Mouse (Mus musculus) midbrain, postnatal 0 days (tissue): Measurements from ENCODE around the gene Mast4. TPM values are rescaled to one million over a fixed set of nuclear protein-coding genes. Genes with fewer than 3 reads are reported as not detected.
A peak's percentile ranks its signal among the peaks of the same experiment; 100 is the strongest.

Experiments used
- ATAC-seq: fragments of 200-750 bp; cut with Nextera tagmentation; 2 replicates; pipeline ENCODE4 v1.8.0; 2017; ENCODE audit warnings: moderate number of reproducible peaks, mild to moderate bottlenecking, moderate TSS enrichment, moderate library complexity; ENCODE audit not compliant: low FRiP score
- DNase-seq: peaks from one replicate; pipeline ENCODE4 v3.0.0-alpha.2; 2015; ENCODE audit warnings: low spot score
- H3K27ac ChIP-seq: fragments of 300-500 bp; sonication (generic); 2 replicates; pipeline ENCODE4 v1.5.1; 2014; ENCODE audit warnings: low read depth, mild to moderate bottlenecking, low read length, mixed read lengths
- H3K27me3 ChIP-seq: fragments of 300-500 bp; sonication (generic); 2 replicates; pipeline ENCODE4 v1.6.1; 2014; ENCODE audit warnings: low read length, control low read depth, mixed read lengths; ENCODE audit not compliant: insufficient read depth
- H3K36me3 ChIP-seq: fragments of 300-500 bp; sonication (generic); 2 replicates; pipeline ENCODE4 v1.6.1; 2014; ENCODE audit warnings: low read length, control low read depth, mixed read lengths; ENCODE audit not compliant: insufficient read depth
- H3K4me1 ChIP-seq: fragments of 300-500 bp; sonication (generic); 2 replicates; pipeline ENCODE4 v1.6.1; 2014; ENCODE audit warnings: mild to moderate bottlenecking, control low read depth, antibody characterized with exemption, low read length, mixed read lengths; ENCODE audit not compliant: insufficient read depth
- H3K4me2 ChIP-seq: fragments of 300-500 bp; sonication (generic); 2 replicates; pipeline ENCODE4 v1.6.1; 2014; ENCODE audit warnings: low read depth, mild to moderate bottlenecking, low read length, mixed read lengths; ENCODE audit not compliant: poor library complexity, severe bottlenecking
- H3K4me3 ChIP-seq: fragments of 300-500 bp; sonication (generic); 2 replicates; pipeline ENCODE4 v1.5.1; 2014; ENCODE audit warnings: low read depth, mild to moderate bottlenecking, low read length, moderate library complexity
- H3K9ac ChIP-seq: fragments of 300-500 bp; sonication (generic); replicated peaks from 2 replicates; pipeline ENCODE4 v1.6.1; 2014; ENCODE audit warnings: mild to moderate bottlenecking, low read length, moderate library complexity, mixed read lengths; ENCODE audit not compliant: poor library complexity, severe bottlenecking
- H3K9me3 ChIP-seq: fragments of 300-500 bp; sonication (generic); 2 replicates; pipeline ENCODE4 v1.6.1; 2016; ENCODE audit warnings: low read length, control low read depth
- CTCF ChIP-seq: IDR thresholded peaks from 2 replicates; pipeline ENCODE4 v1.5.1; 2016; ENCODE audit warnings: antibody characterized with exemption, mild to moderate bottlenecking
- WGBS: fragments of 180-500 bp; shearing (Covaris S2); extraction: QIAGEN DNeasy Blood & Tissue Kit; methylation state at CpG from one replicate; pipeline ENCODE4 v1.1.7; 2014; 5-methylcytosine and 5-hydroxymethylcytosine counted together
- polyA plus RNA-seq: library from polyadenylated mRNA; unstranded; fragments of >200 nt; fragmentation: Nextera tagmentation; extraction: Ambion mirVana; gene quantifications from 2 replicates; pipeline ENCODE4 v1.2.1, GENCODE M21; 2015
- total RNA-seq: library from RNA; depleted of rRNA; stranded (reverse); fragments of >200 nt; gene quantifications from 2 replicates; pipeline ENCODE4 v1.2.3, GENCODE M21; 2014

The Mast4 gene
- total and polyA plus RNA-seq, 2 experiments from 2014 or later = 28.7 to 39.8 TPM

DNA sequence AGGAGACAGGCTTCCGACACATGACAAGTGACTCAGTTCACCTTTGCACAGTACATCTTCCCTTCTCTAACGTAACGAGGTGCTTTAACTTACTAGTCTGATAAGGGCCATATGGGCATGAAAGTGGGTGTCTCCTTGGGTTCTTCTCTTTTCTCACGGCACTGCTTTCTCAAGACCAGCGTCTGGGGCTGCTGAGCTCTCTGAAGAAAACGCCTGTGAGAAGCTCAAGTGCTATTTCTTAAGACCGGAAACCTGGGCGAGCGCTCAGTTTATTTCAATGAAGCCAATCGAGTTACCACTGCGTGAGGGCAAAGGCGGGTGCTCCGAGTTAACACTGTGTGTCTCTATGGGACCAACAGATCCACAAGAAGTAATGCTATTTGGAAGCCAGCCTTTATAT is 8.1 kb downstream of the Mast4 start:
- Histone ChIP-seq H3K4me1 (no peaks in the 10 kb centered on the region), H3K4me3 (no peak overlapping the region), H3K9me3 (0 out of 2 replicates have a peak, but pooled peaks cover 5% of the 10 kb centered on the region), H3K36me3 (no peaks in the 10 kb centered on the region), H3K27ac (no peak overlapping the region), H3K4me2 (no peak overlapping the region), H3K9ac (no peak overlapping the region), H3K27me3 (no peaks in the 10 kb centered on the region)
- 89% methylated on average over 13 of the region's 13 CpGs for WGBS
- no peak for TF ChIP-seq CTCF
- ATAC-seq (no peak), DNase-seq (no peak)

GRCm38 (mm10) chr13:103319881-103320280 is 14.4 kb downstream of the Mast4 start:
- no peaks in the 10 kb centered on the region for H3K27me3 ChIP-seq
- no peaks in the 10 kb centered on the region for H3K36me3 ChIP-seq
- ATAC-seq (no peak), DNase-seq (no peak)
- 0 out of 2 replicates have a peak, but pooled peaks cover 5% of the 10 kb centered on the region for H3K9me3 ChIP-seq
- H3K4me2 ChIP-seq = no peak overlapping the region
- no peaks in the 10 kb centered on the region for H3K4me1 ChIP-seq
- no peak overlapping the region for H3K4me3 ChIP-seq
- 82% methylated on average over 9 of the region's 9 CpGs for WGBS
- H3K9ac ChIP-seq = no peak overlapping the region
- no peak for TF ChIP-seq CTCF
- H3K27ac ChIP-seq = no peak overlapping the region

DNA sequence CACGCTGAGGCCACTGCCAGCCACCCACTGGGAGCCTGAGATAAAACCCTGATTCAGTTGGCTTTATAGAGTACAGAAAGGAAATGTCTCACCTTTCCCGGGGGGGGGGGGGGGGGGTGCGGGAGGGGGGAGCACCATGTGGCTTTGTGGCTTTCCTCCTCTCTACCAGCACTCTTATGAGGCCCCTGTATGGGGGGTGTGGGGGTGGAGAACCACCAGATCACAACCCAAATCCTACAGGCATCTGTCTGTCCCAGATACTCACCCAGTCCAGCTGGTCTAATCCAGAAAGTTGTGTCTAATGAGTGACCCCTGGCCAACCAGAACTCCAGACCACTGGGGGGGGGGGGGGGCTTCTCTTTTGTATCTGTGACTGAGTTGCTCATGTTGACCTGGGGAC is 15.0 kb downstream of the Mast4 start:
- no peaks in the 10 kb centered on the region; the same call in 1 of the 2 replicates for H3K27me3 ChIP-seq
- DNase-seq = no peak
- H3K4me3 ChIP-seq = no peak overlapping the region
- H3K4me1 ChIP-seq = no peaks in the 10 kb centered on the region
- H3K4me2 ChIP-seq = no peak overlapping the region
- ATAC-seq = no peak
- H3K27ac ChIP-seq = no peak overlapping the region
- 4% methylated on average over 1 of the region's 3 CpGs for WGBS
- TF ChIP-seq CTCF = no peak
- 0 out of 2 replicates have a peak, but pooled peaks cover 5% of the 10 kb centered on the region for H3K9me3 ChIP-seq
- no peaks in the 10 kb centered on the region for H3K36me3 ChIP-seq
- H3K9ac ChIP-seq = no peak overlapping the region

DNA sequence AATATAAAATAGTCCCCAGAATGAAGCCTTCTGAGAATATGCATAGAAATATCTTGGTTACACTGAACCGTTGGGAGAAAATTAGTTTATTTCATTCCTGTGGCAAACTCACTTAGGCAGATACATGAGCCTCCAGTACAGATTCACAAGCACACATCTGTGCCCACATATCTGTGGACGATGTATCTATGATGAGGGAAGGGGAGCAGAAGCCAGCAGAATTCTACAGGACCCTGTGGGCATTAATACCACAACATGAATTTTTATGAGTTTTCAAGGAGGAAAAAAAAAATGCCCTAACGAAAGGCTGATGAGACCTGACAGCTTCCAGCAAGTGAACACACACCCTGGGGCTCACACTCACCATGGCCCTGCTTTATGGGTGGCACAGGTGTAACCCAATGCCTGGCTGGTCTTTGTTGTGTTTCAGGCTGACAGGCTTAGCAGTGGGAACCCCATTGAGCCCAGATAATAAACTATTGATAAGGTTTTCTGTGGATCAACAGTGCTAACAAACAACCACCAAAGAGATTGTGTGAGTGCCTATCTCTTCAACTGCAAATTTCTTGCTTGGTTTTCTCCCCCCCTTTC is 17.4 kb downstream of the Mast4 start:
- no peaks in the 10 kb centered on the region for H3K36me3 ChIP-seq
- no peak overlapping the region for H3K9ac ChIP-seq
- no peak overlapping the region for H3K4me3 ChIP-seq
- TF ChIP-seq CTCF = no peak
- no peak for DNase-seq
- no peak for ATAC-seq
- no peak overlapping the region for H3K27ac ChIP-seq
- H3K27me3 ChIP-seq = no peaks in the 10 kb centered on the region; the same call in 1 of the 2 replicates
- H3K9me3 ChIP-seq = no peaks in the 10 kb centered on the region
- H3K4me1 ChIP-seq = no peaks in the 10 kb centered on the region
- 39% methylated on average over 3 of the region's 3 CpGs for WGBS
- no peak overlapping the region for H3K4me2 ChIP-seq

- H3K4me1 ChIP-seq = no peaks in the 10 kb centered on the region
- no peak overlapping the region for H3K9ac ChIP-seq
- H3K36me3 ChIP-seq = no peaks in the 10 kb centered on the region
- H3K4me3 ChIP-seq = no peak overlapping the region
- WGBS = 28% methylated on average over 10 of the region's 10 CpGs
- no peak overlapping the region for H3K27ac ChIP-seq
- no peaks in the 10 kb centered on the region; the same call in 1 of the 2 replicates for H3K27me3 ChIP-seq
- TF ChIP-seq CTCF = no peak
- H3K9me3 ChIP-seq = no peaks in the 10 kb centered on the region
- DNase-seq (peak; percentile 45), ATAC-seq (no peak; the same call in 1 of the 2 replicates)
- H3K4me2 ChIP-seq = no peak overlapping the region
Measured at GRCm38 (mm10) chr13:103315113-103315708, 19.1 kb downstream of the Mast4 start.

DNA sequence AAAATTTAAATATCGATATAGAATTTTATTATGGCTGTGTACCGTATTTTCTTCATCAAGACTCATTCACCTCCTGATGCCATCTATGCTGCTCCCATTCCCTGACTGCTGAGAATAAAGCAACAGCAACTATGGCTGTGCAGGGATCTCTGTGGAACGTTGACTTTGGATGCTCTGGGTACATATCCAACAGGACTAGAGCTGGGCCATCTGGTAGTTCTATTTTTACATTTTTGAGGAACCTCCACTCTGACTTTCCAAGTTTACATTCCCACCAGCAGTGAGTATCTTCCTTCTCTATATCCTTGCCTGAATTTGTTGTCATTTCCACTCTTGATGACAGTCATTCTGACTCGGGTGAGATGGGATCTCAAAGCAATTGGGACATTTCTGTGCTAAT is 26.0 kb downstream of the Mast4 start:
- H3K36me3 ChIP-seq = no peaks in the 10 kb centered on the region
- WGBS = 92% methylated on average over 4 of the region's 4 CpGs
- DNase-seq (no peak), ATAC-seq (no peak)
- H3K4me3 ChIP-seq = no peak overlapping the region
- no peak overlapping the region for H3K9ac ChIP-seq
- no peaks in the 10 kb centered on the region for H3K27me3 ChIP-seq
- no peaks in the 10 kb centered on the region for H3K9me3 ChIP-seq
- H3K4me2 ChIP-seq = no peak overlapping the region
- TF ChIP-seq CTCF = no peak
- no peak overlapping the region for H3K27ac ChIP-seq
- H3K4me1 ChIP-seq = no peaks in the 10 kb centered on the region
